Mouse (Mus musculus): Measurements from ENCODE around the gene Blcap.
A peak's percentile ranks its signal among the peaks of the same experiment; 100 is the strongest.

Gene Blcap

GRCm38 (mm10) chr2:157559440-157559839 lies 11.6 kb downstream of the Blcap start:
- no peak for DNase-seq

GRCm38 (mm10) chr2:157558520-157558919 lies 12.6 kb downstream of the Blcap start:
- no peak for DNase-seq

GRCm38 (mm10) chr2:157558051-157558450 lies 13.0 kb downstream of the Blcap start:
- DNase-seq = peak; percentile 55

GRCm38 (mm10) chr2:157556074-157556698 lies 14.9 kb downstream of the Blcap start:
- no peak for DNase-seq

GRCm38 (mm10) chr2:157552158-157552886 lies 18.8 kb downstream of the Blcap start:
- no peak for DNase-seq

GRCm38 (mm10) chr2:157550292-157550691 lies 20.8 kb downstream of the Blcap start:
- DNase-seq = no peak

- no peak for DNase-seq
Measured at GRCm38 (mm10) chr2:157546686-157547085, 24.4 kb downstream of the Blcap start.

GRCm38 (mm10) chr2:157544333-157544888 lies 26.7 kb downstream of the Blcap start:
- no peak for DNase-seq

- no peak for DNase-seq
Measured at GRCm38 (mm10) chr2:157542415-157542814, 28.7 kb downstream of the Blcap start.

- DNase-seq = no peak
Measured at GRCm38 (mm10) chr2:157541631-157542030, 29.4 kb downstream of the Blcap start.

GRCm38 (mm10) chr2:157540953-157541569 lies 30.0 kb downstream of the Blcap start:
- no peak for DNase-seq

- no peak for DNase-seq
Measured at GRCm38 (mm10) chr2:157540073-157540952, 30.8 kb downstream of the Blcap start.

- no peak for DNase-seq
Measured at GRCm38 (mm10) chr2:157537118-157537517, 34.0 kb downstream of the Blcap start.

GRCm38 (mm10) chr2:157536476-157537081 lies 34.5 kb downstream of the Blcap start:
- no peak for DNase-seq

- no peak for DNase-seq
Measured at GRCm38 (mm10) chr2:157534163-157534562, 36.9 kb downstream of the Blcap start.

GRCm38 (mm10) chr2:157531681-157532426 lies 39.2 kb downstream of the Blcap start:
- DNase-seq = no peak

- DNase-seq = no peak
Measured at GRCm38 (mm10) chr2:157530056-157530955, 40.8 kb downstream of the Blcap start.

GRCm38 (mm10) chr2:157522556-157522955 lies 48.5 kb downstream of the Blcap start:
- no peak for DNase-seq

- no peak for DNase-seq
Measured at GRCm38 (mm10) chr2:157520496-157520895, 50.6 kb downstream of the Blcap start.

GRCm38 (mm10) chr2:157519452-157519851 lies 51.6 kb downstream of the Blcap start:
- no peak for DNase-seq
